Mouse (Mus musculus): ENCODE measurements around the gene Agpat3. TPM values are rescaled to one million over a fixed set of nuclear protein-coding genes. Genes with fewer than 3 reads are reported as not detected.

The Agpat3 gene
- polyA plus RNA-seq, 1 experiment: 95.0 TPM

- Histone ChIP-seq H3K4me3 (ENCODE audit: insufficient read depth, poor library complexity, severe bottlenecking) (no peak overlapping the region), H3K27me3 (ENCODE audit: control insufficient read depth, insufficient read depth, insufficient read length) (no peaks in the 10 kb centered on the region)
- no peak for TF ChIP-seq CTCF (IDR thresholded peaks at IDR 0.05; ENCODE audit: control insufficient read depth, insufficient read depth, insufficient read length)
- no peak for TF ChIP-seq MYOG (IDR thresholded peaks at IDR 0.05; ENCODE audit: control insufficient read depth, extremely low read depth, insufficient read length)
- TF ChIP-seq MAX (IDR thresholded peaks at IDR 0.05): no peak
- TF ChIP-seq MYOD1 (IDR thresholded peaks at IDR 0.05; ENCODE audit: control insufficient read depth, insufficient read length, low read depth): no peak
- TF ChIP-seq CEBPB (IDR thresholded peaks at IDR 0.05; ENCODE audit: low read depth): no peak
- no peak for TF ChIP-seq USF1 (IDR thresholded peaks at IDR 0.05; ENCODE audit: low read depth)
Measured at GRCm38 (mm10) chr10:78290730-78291535, 61.4 kb downstream of the Agpat3 start.

GRCm38 (mm10) chr10:78288896-78289295 lies 63.4 kb downstream of the Agpat3 start:
- no peak overlapping the region for H3ac ChIP-seq (ENCODE audit: control insufficient read depth, insufficient read length, low read depth)
- H3K27me3 ChIP-seq (ENCODE audit: control insufficient read depth, insufficient read depth, insufficient read length): no peaks in the 10 kb centered on the region
- H3K79me3 ChIP-seq (ENCODE audit: low read depth): no peaks in the 10 kb centered on the region
- H3K36me3 ChIP-seq (ENCODE audit: control insufficient read depth, insufficient read depth): peaks cover 23% of the 10 kb centered on the region
- TF ChIP-seq FOSL1 (IDR thresholded peaks at IDR 0.05; ENCODE audit: insufficient read depth, low read length, poor library complexity, severe bottlenecking): no peak
- no peak for TF ChIP-seq USF1 (IDR thresholded peaks at IDR 0.05; ENCODE audit: low read depth)
- no peak for TF ChIP-seq MYOG (IDR thresholded peaks at IDR 0.05; ENCODE audit: control insufficient read depth, extremely low read depth, insufficient read length)
- TF ChIP-seq CEBPB (IDR thresholded peaks at IDR 0.05; ENCODE audit: low read depth): no peak
- TF ChIP-seq MYOD1 (IDR thresholded peaks at IDR 0.05; ENCODE audit: control insufficient read depth, insufficient read length, low read depth): no peak
- no peak for TF ChIP-seq CTCF (IDR thresholded peaks at IDR 0.05; ENCODE audit: control insufficient read depth, insufficient read depth, insufficient read length)
- TF ChIP-seq MAX (IDR thresholded peaks at IDR 0.05): no peak
- H3K4me3 ChIP-seq (ENCODE audit: insufficient read depth, poor library complexity, severe bottlenecking): no peak overlapping the region
- H3K79me2 ChIP-seq (ENCODE audit: control insufficient read depth, insufficient read depth): no peaks in the 10 kb centered on the region

More at GRCm38 (mm10) chr10:78290730-78291535, 61.4 kb downstream of the Agpat3 start:
- H3ac ChIP-seq (ENCODE audit: control insufficient read depth, insufficient read length, low read depth): no peak overlapping the region
- no peaks in the 10 kb centered on the region for H3K79me3 ChIP-seq (ENCODE audit: low read depth)
- no peaks in the 10 kb centered on the region for H3K79me2 ChIP-seq (ENCODE audit: control insufficient read depth, insufficient read depth)
- peaks cover 15% of the 10 kb centered on the region for H3K36me3 ChIP-seq (ENCODE audit: control insufficient read depth, insufficient read depth)

- Histone ChIP-seq H3ac (ENCODE audit: control insufficient read depth, insufficient read length, low read depth) (no peak overlapping the region), H3K79me3 (ENCODE audit: low read depth) (no peaks in the 10 kb centered on the region), H3K79me2 (ENCODE audit: control insufficient read depth, insufficient read depth) (no peaks in the 10 kb centered on the region), H3K27me3 (ENCODE audit: control insufficient read depth, insufficient read depth, insufficient read length) (no peaks in the 10 kb centered on the region), H3K36me3 (ENCODE audit: control insufficient read depth, insufficient read depth) (peaks cover 29% of the 10 kb centered on the region), H3K4me3 (ENCODE audit: insufficient read depth, poor library complexity, severe bottlenecking) (no peak overlapping the region)
- no peak for TF ChIP-seq MAX (IDR thresholded peaks at IDR 0.05)
- TF ChIP-seq MYOG (IDR thresholded peaks at IDR 0.05; ENCODE audit: control insufficient read depth, extremely low read depth, insufficient read length): no peak
- TF ChIP-seq USF1 (IDR thresholded peaks at IDR 0.05; ENCODE audit: low read depth): no peak
- no peak for TF ChIP-seq CTCF (IDR thresholded peaks at IDR 0.05; ENCODE audit: control insufficient read depth, insufficient read depth, insufficient read length)
- no peak for TF ChIP-seq CEBPB (IDR thresholded peaks at IDR 0.05; ENCODE audit: low read depth)
- TF ChIP-seq FOSL1 (IDR thresholded peaks at IDR 0.05; ENCODE audit: insufficient read depth, low read length, poor library complexity, severe bottlenecking): no peak
Measured at GRCm38 (mm10) chr10:78288135-78288534, 64.2 kb downstream of the Agpat3 start.

GRCm38 (mm10) chr10:78287465-78288132 lies 64.7 kb downstream of the Agpat3 start:
- H3K4me3 ChIP-seq (ENCODE audit: insufficient read depth, poor library complexity, severe bottlenecking): no peak overlapping the region
- H3ac ChIP-seq (ENCODE audit: control insufficient read depth, insufficient read length, low read depth): no peak overlapping the region
- H3K79me3 ChIP-seq (ENCODE audit: low read depth): no peaks in the 10 kb centered on the region
- no peaks in the 10 kb centered on the region for H3K79me2 ChIP-seq (ENCODE audit: control insufficient read depth, insufficient read depth)
- H3K27me3 ChIP-seq (ENCODE audit: control insufficient read depth, insufficient read depth, insufficient read length): no peaks in the 10 kb centered on the region
- no peak for TF ChIP-seq CTCF (IDR thresholded peaks at IDR 0.05; ENCODE audit: control insufficient read depth, insufficient read depth, insufficient read length)
- TF ChIP-seq CEBPB (IDR thresholded peaks at IDR 0.05; ENCODE audit: low read depth): no peak
- no peak for TF ChIP-seq FOSL1 (IDR thresholded peaks at IDR 0.05; ENCODE audit: insufficient read depth, low read length, poor library complexity, severe bottlenecking)
- TF ChIP-seq MAX (IDR thresholded peaks at IDR 0.05): no peak
- no peak for TF ChIP-seq USF1 (IDR thresholded peaks at IDR 0.05; ENCODE audit: low read depth)
- no peak for TF ChIP-seq MYOD1 (IDR thresholded peaks at IDR 0.05; ENCODE audit: control insufficient read depth, insufficient read length, low read depth)
- TF ChIP-seq MYOG (IDR thresholded peaks at IDR 0.05; ENCODE audit: control insufficient read depth, extremely low read depth, insufficient read length): no peak
- peaks cover 32% of the 10 kb centered on the region for H3K36me3 ChIP-seq (ENCODE audit: control insufficient read depth, insufficient read depth)

- peaks cover 44% of the 10 kb centered on the region for H3K36me3 ChIP-seq (ENCODE audit: control insufficient read depth, insufficient read depth)
- H3K4me3 ChIP-seq (ENCODE audit: insufficient read depth, poor library complexity, severe bottlenecking): no peak overlapping the region
- H3K27me3 ChIP-seq (ENCODE audit: control insufficient read depth, insufficient read depth, insufficient read length): no peaks in the 10 kb centered on the region
- no peaks in the 10 kb centered on the region for H3K79me2 ChIP-seq (ENCODE audit: control insufficient read depth, insufficient read depth)
- TF ChIP-seq USF1 (IDR thresholded peaks at IDR 0.05; ENCODE audit: low read depth) (no peak), CEBPB (IDR thresholded peaks at IDR 0.05; ENCODE audit: low read depth) (no peak), MAX (IDR thresholded peaks at IDR 0.05) (no peak), CTCF (IDR thresholded peaks at IDR 0.05; ENCODE audit: control insufficient read depth, insufficient read depth, insufficient read length) (no peak), FOSL1 (IDR thresholded peaks at IDR 0.05; ENCODE audit: insufficient read depth, low read length, poor library complexity, severe bottlenecking) (no peak), MYOD1 (IDR thresholded peaks at IDR 0.05; ENCODE audit: control insufficient read depth, insufficient read length, low read depth) (no peak), MYOG (IDR thresholded peaks at IDR 0.05; ENCODE audit: control insufficient read depth, extremely low read depth, insufficient read length) (no peak)
- H3ac ChIP-seq (ENCODE audit: control insufficient read depth, insufficient read length, low read depth): no peak overlapping the region
- no peaks in the 10 kb centered on the region for H3K79me3 ChIP-seq (ENCODE audit: low read depth)
Measured at GRCm38 (mm10) chr10:78285959-78286358, 66.3 kb downstream of the Agpat3 start.

Data from C2C12 (cell line).